Mouse (Mus musculus) left cerebral cortex, postnatal 4 days (tissue): ENCODE data around the gene Loxl1. TPM values are rescaled to one million over a fixed set of nuclear protein-coding genes. Genes with fewer than 3 reads are reported as not detected.
"Not testable (repeated sequence)": the region's sequence is repeated elsewhere in the genome, so short reads cannot be mapped to it uniquely, and the experiment has no call there.

Source experiments
- DNase-seq: peaks from one replicate; pipeline ENCODE4 v3.0.0-alpha.2; 2022
- intact Hi-C: fragments of 180-260 bp; cut with DNase I; formaldehyde crosslinking; loops from one replicate; pipeline ENCODE4 v1.15.1; 2025
- total RNA-seq, 2 experiments: library from RNA; stranded (reverse); gene quantifications; 2 replicates each; pipeline ENCODE4 v1.2.3; 2021

Loxl1 gene
- total RNA-seq, 2 experiments from 2014 or later = 4.8 to 5.5 TPM

DNA sequence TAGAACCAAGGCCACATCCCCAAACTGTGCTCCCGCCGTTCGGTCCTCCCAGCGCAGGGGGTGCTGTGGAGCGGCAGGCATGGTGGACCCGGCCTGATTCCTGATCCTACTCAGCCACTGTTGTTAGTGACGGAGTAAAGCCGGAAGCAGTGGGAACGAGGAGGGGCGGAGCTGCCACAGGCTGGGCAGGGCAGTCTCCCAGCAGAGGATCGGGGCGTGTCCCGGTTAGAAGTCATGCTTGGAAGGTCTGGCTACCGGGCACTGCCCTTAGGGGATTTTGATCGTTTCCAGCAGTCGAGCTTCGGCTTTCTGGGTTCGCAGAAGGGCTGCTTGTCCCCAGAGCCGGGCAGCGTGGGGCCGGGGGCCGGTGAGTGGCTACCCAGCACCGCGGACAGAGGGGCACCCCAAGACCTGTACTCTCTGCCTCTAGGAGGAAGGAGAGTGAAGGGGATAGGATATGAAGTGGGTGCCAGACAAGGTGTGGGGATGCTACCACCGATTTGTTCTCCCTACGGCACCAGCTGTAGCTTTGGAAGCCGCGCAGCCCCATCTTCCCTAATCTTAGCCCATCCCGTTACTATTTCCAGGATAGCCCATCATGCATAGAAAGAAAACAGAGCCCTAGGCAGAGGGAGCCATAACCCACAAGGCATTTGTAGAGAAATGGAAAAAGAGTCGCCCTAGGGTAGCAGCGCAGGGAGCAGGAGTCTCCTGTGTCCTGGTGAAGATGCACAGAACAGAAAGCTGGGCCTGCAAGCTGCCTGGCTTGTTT lies 59.8 kb downstream of the Loxl1 start, which contains the start of gene Stoml1:
Gene Stoml1 (plus strand): TSS at position 132 of the 772 bp plus-strand sequence.
- intact Hi-C loops = no loop called here

DNA sequence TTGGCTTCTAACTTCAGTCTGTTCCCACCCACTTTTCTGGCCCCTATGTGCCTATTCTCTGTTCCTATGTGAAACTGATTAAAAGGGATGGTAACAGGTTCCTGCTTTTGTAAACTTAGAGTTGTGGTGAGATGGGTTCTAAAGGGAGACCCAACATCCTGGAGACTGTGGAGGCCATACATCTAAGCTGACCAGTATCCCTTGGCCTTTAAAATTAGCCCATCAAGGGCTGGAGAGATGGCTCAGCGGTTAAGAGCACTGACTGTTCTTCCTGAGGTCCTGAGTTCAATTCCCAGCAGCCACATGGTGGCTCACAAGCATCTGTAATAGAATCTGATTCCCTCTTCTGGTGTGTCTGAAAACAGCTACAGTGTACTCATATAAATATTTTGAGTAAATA lies 62.3 kb downstream of the Loxl1 start:
- intact Hi-C loops, DNase-seq: not testable (repeated sequence)

More for the DNA sequence above, 59.8 kb downstream of the Loxl1 start, which contains the start of gene Stoml1:
- peak; percentile 93 for DNase-seq

DNA sequence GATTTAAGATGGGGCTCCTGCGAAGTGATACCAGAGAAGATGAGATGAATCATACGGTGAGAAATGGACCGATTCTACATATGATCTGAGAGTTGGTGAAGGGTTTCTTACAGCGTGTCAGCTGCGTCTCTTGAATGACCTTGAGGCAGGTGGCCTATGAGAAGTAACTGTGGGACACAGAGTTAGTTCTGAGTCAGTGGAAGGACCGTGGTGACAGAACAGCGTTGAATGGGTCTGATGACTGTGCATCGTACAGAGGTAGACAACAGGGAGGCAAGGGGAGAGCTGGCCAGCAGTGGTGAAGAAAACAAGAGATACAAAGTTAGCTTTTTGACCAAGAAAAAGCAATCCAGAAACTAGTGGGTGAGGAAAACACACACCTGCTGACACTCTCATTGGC lies 62.7 kb downstream of the Loxl1 start:
- DNase-seq = no peak
- intact Hi-C loops = no loop called here

DNA sequence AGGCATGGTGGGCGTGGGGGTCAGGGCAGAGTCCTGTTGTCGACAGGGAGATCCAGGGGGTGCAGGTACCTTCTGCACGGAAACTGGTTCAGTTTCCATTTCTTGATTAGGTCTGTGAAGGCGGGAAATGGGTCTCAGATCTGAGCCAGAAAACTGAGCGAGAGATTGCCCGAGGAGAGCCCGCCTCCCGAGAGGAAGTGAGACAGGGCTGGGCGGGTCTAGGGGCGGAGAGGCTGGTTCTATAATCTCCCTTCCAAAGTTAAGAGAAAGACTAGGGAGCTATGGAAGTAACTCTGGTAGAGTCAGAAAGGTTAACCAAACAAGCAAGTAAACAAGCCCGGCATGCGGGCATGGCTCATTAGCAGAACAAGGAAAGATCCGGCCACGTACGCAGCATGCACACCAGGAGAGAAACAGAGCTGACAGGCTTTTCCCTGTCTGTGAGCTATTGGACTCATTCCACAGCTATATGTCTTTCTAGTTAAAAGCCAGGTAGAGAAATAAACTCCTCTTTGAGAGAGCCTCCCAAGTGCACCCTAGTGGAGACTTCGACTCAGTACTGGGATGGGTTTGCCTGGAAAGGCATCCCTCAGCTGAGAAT lies 63.3 kb downstream of the Loxl1 start, which contains the start of gene Pml:
Gene Pml (minus strand): TSS at position 195 of the 601 bp plus-strand sequence.
- intact Hi-C loops = no loop called here
- peak; percentile 59 for DNase-seq

DNA sequence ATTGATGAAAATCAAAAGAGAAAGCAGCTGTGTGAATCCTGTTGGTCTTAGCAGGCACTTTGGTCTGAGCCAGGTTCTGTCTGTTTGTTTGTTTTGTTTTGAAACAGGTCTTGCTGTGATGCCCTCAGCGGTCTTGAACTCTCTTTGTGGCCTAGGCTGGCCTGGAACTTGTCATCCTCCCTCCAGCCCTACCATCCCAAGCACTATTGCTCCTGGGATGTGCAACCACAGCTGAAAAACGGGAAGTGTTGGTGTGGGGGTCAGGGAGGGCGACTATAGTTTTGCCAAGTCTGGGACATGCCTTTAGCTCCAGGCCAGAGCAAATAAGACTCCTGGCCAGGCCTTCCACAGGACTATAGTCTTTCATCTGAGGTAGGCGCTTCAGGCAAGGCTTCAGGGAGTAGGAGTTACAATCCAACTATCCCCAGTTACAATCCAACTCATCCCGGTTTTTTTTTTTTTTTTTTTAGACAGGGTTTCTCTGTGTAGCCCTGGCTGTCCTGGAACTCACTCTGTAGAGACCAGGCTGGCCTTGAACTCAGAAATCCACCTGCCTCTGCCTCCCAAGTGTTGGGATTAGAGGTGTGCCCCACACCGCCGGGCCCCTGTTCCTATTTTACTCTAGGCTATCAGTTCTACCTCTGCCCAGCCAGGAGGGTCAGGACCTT lies 64.1 kb downstream of the Loxl1 start:
- DNase-seq = no peak
- intact Hi-C loops = no loop called here

DNA sequence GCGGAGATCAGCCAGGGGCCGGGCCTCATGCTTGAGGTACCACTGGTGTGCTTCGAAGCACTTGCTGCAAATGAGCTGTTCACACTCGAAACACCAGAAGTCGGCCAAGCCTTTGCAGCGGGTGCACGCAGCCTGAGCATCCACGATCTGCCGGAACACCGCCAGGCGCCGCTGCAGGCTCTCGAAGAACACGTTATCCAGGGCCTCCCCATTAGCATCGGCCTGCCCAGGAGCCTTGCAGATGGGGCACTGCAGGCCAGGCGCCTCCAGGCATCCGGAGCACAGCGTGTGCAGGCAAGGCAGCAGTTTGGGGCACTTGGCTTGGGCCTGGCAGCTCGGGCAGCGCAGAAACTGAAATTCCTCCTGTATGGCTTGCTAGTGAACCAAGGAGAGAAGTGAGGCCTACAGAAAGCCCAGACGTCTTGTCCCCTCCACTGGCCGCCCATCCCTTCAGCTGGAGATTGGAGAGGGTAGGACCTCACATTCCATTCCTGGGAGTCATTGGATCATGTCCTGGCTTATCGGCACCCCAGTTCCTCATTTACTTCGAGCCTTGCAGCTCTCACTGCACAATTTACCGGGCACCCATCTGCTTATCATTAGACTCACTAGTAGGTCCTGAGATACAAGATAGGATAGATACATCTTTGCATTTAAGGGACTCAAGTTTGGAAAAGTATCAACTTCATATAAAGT lies 65.8 kb downstream of the Loxl1 start:
- DNase-seq = peak; percentile 89
- intact Hi-C loops = no loop called here

DNA sequence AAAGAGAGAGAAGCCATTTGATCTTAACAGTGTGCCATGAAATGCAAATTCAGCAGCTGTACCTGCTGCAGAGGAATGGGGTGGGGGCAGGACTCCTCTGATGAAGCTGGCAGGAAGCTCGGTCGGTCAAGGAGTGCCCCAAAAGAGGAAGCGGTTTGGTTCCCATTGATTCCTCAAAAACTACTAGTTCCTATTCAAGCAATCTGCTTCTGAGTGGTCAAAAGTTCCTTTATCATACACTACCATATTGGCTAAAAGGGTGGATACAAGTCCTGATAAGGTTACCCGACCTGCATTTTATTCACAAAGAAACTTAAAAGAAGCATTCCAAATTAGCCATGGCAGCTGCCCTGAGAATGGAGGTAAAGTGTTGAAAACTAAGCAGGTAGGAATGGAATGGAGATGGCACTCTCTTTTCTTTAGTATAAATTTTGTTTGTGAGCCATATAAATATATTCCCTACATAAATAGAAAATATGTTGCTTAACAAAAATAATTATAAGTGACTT lies 66.8 kb downstream of the Loxl1 start:
- DNase-seq = no peak
- intact Hi-C loops = no loop called here

DNA sequence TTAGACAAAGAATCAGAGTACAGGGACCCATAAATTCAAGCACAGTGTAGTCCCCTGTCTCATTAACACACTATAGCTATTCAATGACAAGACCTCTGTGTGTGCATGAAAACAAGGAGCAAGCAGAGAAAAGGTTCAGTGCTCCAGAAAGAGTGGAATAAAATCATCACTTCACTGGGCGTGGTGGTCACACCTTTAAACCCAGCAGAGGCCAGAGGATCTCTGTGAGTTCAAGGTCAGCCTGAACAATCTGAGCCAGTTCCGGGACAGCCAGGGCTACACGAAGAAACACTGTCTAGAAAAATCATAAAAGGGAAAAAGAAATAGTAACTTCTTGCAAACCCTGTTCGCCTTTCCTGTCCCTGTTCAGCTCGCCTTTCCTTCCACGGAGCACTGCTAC lies 69.3 kb downstream of the Loxl1 start:
- DNase-seq = no peak
- intact Hi-C loops = no loop called here

DNA sequence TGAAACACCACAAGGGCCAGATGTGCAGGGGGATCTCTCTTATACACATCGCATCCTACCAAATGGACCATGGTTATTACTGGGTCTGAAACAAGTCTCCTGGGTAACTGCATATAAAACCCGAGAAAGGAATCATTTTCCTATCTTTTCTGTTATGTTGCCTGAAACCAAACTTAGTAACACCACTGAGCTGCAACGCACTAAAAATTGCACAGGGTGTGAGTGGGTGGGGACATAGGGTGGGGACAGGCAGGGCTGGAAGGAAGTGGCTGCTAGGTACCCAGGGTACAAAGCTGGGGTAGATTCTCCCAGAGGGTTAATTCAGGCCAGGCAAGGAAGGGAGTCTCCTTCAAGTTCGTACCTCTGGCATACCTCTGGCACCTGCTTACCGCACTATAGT lies 70.3 kb downstream of the Loxl1 start:
- no peak for DNase-seq
- intact Hi-C loops = no loop called here

DNA sequence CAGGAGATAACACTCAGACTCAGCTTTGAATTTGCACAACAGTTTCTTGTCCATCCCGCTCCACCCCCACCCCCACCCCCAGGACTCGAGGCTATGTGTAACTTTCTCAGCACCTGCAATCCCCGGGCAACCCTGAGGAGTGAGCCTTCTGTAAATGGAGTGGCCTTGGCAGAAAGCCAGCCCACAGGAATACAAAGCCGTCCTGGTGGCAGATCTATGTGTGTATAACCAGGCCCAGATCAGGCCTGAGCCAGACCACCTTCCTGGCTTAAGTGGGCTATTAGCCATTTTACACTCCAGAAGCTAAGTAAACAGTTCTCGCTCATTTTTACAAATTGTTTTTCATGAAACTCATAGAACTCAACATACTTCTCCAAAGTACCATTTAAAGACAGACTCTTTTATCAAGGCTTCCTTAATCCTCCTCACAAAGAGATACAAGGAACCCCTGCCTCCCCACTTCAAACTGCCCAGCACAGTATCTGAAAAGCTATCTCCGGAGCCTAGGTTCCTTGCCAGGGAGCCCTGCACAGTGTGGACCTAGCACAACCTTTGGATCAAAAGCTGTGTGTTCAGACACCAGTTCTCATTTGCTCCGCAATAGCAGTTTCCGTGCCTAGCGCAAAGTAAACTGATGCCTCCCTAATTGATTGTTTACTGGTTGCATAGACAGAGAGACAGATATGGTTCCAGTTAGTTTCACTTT lies 71.1 kb downstream of the Loxl1 start:
- intact Hi-C loops = no loop called here
- DNase-seq = peak; percentile 49

Other genes with a start within 250 kb of the Loxl1 start
- gene Stra6, start 249.4 kb downstream of the Loxl1 start, total RNA-seq = 10 to 100 TPM; 10.1 to 12.5 TPM
- gene Ccdc33, start 194.4 kb downstream of the Loxl1 start, total RNA-seq = under 1 TPM; 0.62 to 0.66 TPM
- gene Islr, start 108.9 kb downstream of the Loxl1 start, total RNA-seq = 10 to 100 TPM; 18.6 to 19.3 TPM
- 100 to 1,000 TPM; 328 to 363 TPM for gene Islr2, start 108.9 kb downstream of the Loxl1 start, total RNA-seq
- 10 to 100 TPM; 11.3 to 14.7 TPM for gene Pml, start 63.4 kb downstream of the Loxl1 start, total RNA-seq
- gene Stoml1, start 60.0 kb downstream of the Loxl1 start, total RNA-seq = 10 to 100 TPM; 84.5 to 93.2 TPM
- not detected for gene Tbc1d21, start 57.3 kb upstream of the Loxl1 start, total RNA-seq
- 10 to 100 TPM; 81.2 to 83.5 TPM for gene Insyn1, start 175.4 kb upstream of the Loxl1 start, total RNA-seq
- gene Cd276, start 242.3 kb upstream of the Loxl1 start, total RNA-seq = 10 to 100 TPM; 30.4 to 36.3 TPM